Mouse (Mus musculus): ENCODE data around the gene Myo10.

Gene Myo10

GRCm38 (mm10) chr15:25652368-25652767 lies 30.0 kb downstream of the Myo10 start:
- DNase-seq (ENCODE audit: low read depth) = no peak

- DNase-seq (ENCODE audit: low read depth) = no peak
These were observed 30.6 kb downstream of the Myo10 start for GRCm38 (mm10) chr15:25652933-25653332.

- no peak for DNase-seq (ENCODE audit: low read depth)
These were observed 31.4 kb downstream of the Myo10 start for GRCm38 (mm10) chr15:25653680-25654079.

- DNase-seq (ENCODE audit: low read depth) = no peak
These were observed 40.7 kb downstream of the Myo10 start for GRCm38 (mm10) chr15:25662833-25663519.

- DNase-seq (ENCODE audit: low read depth) = no peak
These were observed 47.2 kb downstream of the Myo10 start for GRCm38 (mm10) chr15:25669283-25670247.

- DNase-seq (ENCODE audit: low read depth) = no peak
These were observed 51.1 kb downstream of the Myo10 start for GRCm38 (mm10) chr15:25673231-25673980.

GRCm38 (mm10) chr15:25674099-25674931 lies 52.0 kb downstream of the Myo10 start:
- no peak for DNase-seq (ENCODE audit: low read depth)

- DNase-seq (ENCODE audit: low read depth) = no peak
These were observed 52.6 kb downstream of the Myo10 start for GRCm38 (mm10) chr15:25674932-25675250.

GRCm38 (mm10) chr15:25675359-25675758 lies 53.0 kb downstream of the Myo10 start:
- no peak for DNase-seq (ENCODE audit: low read depth)

GRCm38 (mm10) chr15:25676056-25676785 lies 53.9 kb downstream of the Myo10 start:
- DNase-seq (ENCODE audit: low read depth) = no peak

- no peak for DNase-seq (ENCODE audit: low read depth)
These were observed 56.8 kb downstream of the Myo10 start for GRCm38 (mm10) chr15:25679081-25679480.

- DNase-seq (ENCODE audit: low read depth) = no peak
These were observed 57.3 kb downstream of the Myo10 start for GRCm38 (mm10) chr15:25679616-25680015.

- no peak for DNase-seq (ENCODE audit: low read depth)
These were observed 58.0 kb downstream of the Myo10 start for GRCm38 (mm10) chr15:25680269-25680818.

GRCm38 (mm10) chr15:25682953-25683507 lies 60.7 kb downstream of the Myo10 start:
- DNase-seq (ENCODE audit: low read depth) = no peak

- no peak for DNase-seq (ENCODE audit: low read depth)
These were observed 62.9 kb downstream of the Myo10 start for GRCm38 (mm10) chr15:25685186-25685585.

- DNase-seq (ENCODE audit: low read depth) = no peak
These were observed 66.3 kb downstream of the Myo10 start for GRCm38 (mm10) chr15:25688424-25689283.

- no peak for DNase-seq (ENCODE audit: low read depth)
These were observed 67.2 kb downstream of the Myo10 start for GRCm38 (mm10) chr15:25689477-25689876.

- no peak for DNase-seq (ENCODE audit: low read depth)
These were observed 67.9 kb downstream of the Myo10 start for GRCm38 (mm10) chr15:25690066-25690745.

- no peak for DNase-seq (ENCODE audit: low read depth)
These were observed 68.4 kb downstream of the Myo10 start for GRCm38 (mm10) chr15:25690746-25691105.

All from induced T-regulatory cell, adult 2 months (primary cell).